ENCODE assay signal across 10 mouse cellular contexts in the genomic region with DNA sequence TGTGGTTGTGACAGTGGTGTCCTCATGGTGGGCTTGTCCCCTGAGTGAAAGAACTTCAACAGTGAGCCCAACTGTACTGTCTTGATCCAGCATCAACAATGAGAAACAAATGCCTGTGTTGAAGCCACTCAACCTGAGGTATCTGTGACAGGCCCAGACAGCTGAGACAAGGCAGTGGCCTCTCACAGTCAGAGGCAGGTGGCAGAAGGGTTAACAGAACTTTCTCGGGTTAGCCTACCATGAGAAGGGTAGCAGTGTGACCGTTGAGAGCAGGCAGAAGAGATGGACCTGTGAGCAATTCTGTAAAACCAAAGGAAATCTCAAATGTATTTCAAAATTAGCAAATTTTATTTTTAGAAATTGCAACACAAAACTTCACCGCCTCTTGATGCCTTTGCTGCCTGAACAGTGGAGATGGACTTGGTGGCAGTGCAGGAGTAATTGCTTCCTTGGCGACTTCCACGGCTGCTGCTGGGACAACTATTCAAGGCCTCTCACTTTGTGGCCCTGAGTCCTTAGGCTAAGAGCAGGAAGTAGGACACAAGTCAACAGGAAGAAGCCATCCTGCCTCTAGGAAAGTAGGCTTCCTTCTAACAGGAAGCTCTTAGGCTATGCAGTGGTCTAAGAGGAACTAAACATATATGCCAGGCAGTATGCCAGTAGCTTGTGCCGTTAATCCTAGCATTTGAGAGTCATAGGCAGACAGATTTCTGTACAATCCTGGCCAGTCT.
A peak's percentile ranks its signal among the peaks of the same experiment; 100 is the strongest.
DNase-seq lines count a peak whose midpoint lies in the region; ATAC-seq and TF ChIP-seq lines count a peak whose summit lies in the region.
"Had no signal": no experiment of that assay in that cellular context is flagged by ENCODE, and none has a peak within 500 bp of the region (broad histone marks: within the 10 kb centered on the region; RNA-seq: fewer than 3 reads in every experiment).

No protein-coding gene starts in this region.

- peak; percentile 21 for DNase-seq in liver, adult 2 months (ENCODE audit: extremely low read depth, low read depth, low spot score)
- DNase-seq in liver, result no peak
- DNase-seq in NIH3T3 (ENCODE audit: low read depth), result peak; percentile 12
- DNase-seq in urinary bladder, postnatal 36 days (ENCODE audit: low spot score in 2 of 2), result no peak
- DNase-seq in urinary bladder, postnatal 14 days (ENCODE audit: low spot score), result no peak

- peaks cover 7% of the 10 kb centered on the region for H3K4me1 ChIP-seq in liver, adult 2 months (ENCODE audit: control insufficient read depth, insufficient read depth, low read length)
- H3K4me1 ChIP-seq: heart, embryonic 15.5 days; midbrain, embryonic 12.5 days had no signal

- H3K36me3 ChIP-seq in liver, adult 2 months (ENCODE audit: control insufficient read depth, insufficient read depth, low read length), result no peaks in the 10 kb centered on the region
- H3K36me3 ChIP-seq: heart, embryonic 15.5 days; midbrain, embryonic 12.5 days had no signal

- 0 out of 2 replicates have a peak overlapping the region, but pooled peaks have one; percentile 1 for H3K27ac ChIP-seq in liver, adult 2 months (replicated peaks; ENCODE audit: insufficient read depth, low read depth, low read length)
- H3K27ac ChIP-seq: heart, embryonic 15.5 days; midbrain, embryonic 12.5 days had no signal

- no peaks in the 10 kb centered on the region for H3K79me2 ChIP-seq in liver, adult 2 months (ENCODE audit: control insufficient read depth, insufficient read depth, low read length)

- no peak overlapping the region for H3K4me3 ChIP-seq in liver, adult 2 months (ENCODE audit: insufficient read depth, low read depth, low read length)
- H3K4me3 ChIP-seq: heart, embryonic 15.5 days; midbrain, embryonic 12.5 days had no signal

- H3K9ac ChIP-seq in liver, adult 2 months (ENCODE audit: low read depth, low read length), result no peak overlapping the region
- H3K9ac ChIP-seq: heart, embryonic 15.5 days; midbrain, embryonic 12.5 days had no signal

- no peaks in the 10 kb centered on the region for H3K27me3 ChIP-seq in liver, adult 2 months (ENCODE audit: control insufficient read depth, insufficient read depth, low read length)
- H3K27me3 ChIP-seq: heart, embryonic 15.5 days; midbrain, embryonic 12.5 days had no signal

- WGBS in liver, adult 2 months, result 77% methylated on average over 6 of the region's 6 CpGs

- TF ChIP-seq POLR2A in liver, adult 2 months (IDR thresholded peaks at IDR 0.05; ENCODE audit: extremely low read depth, insufficient read depth, low read length), result no peak

- ATAC-seq in hematopoietic stem cell, adult 5-6 weeks (replicated peaks in 1 of 2; ENCODE audit: insufficient read depth in 1 of 2, low FRiP score in 2 of 2, low TSS enrichment in 1 of 2, low read depth in 1 of 2, poor library complexity in 2 of 2, severe bottlenecking in 2 of 2), result peak; percentile 35 to 68; a peak in 3 of 4 replicates
- ATAC-seq in megakaryocyte, adult 5-6 weeks (ENCODE audit: poor library complexity, severe bottlenecking), result peak; percentile 68
- ATAC-seq: forebrain, embryonic 14.5 days had no signal

- no peak for TF ChIP-seq CTCF in liver, adult 2 months (IDR thresholded peaks at IDR 0.05; ENCODE audit: low read depth, low read length)

Comparison
In these comparisons a context has a peak if more than half of its experiments do, and no peak if none do; other contexts are left out.
1. DNase-seq: peak in liver, adult 2 months (single experiment) and NIH3T3 (single experiment); none in liver (single experiment), urinary bladder, postnatal 36 days (0 of 2) and urinary bladder, postnatal 14 days (single experiment).